Comparison of ENCODE assay signal across 10 mouse cellular contexts in genomic region chr14:49801444-49801843, GRCm38 (mm10). TPM values are rescaled to one million over a fixed set of nuclear protein-coding genes. Genes with fewer than 3 reads are reported as not detected.
DNase-seq lines count a peak whose midpoint lies in the region; ATAC-seq lines count a peak whose summit lies in the region.
"Had no signal": no experiment of that assay in that cellular context is flagged by ENCODE, and none has a peak within 500 bp of the region (broad histone marks: within the 10 kb centered on the region; RNA-seq: fewer than 3 reads in every experiment).

No protein-coding gene starts in this region.

- no peaks in the 10 kb centered on the region for H3K27me3 ChIP-seq in limb, embryonic 11.5 days (ENCODE audit: control insufficient read depth, insufficient read depth, low read length)
- H3K27me3 ChIP-seq in limb, embryonic 10.5 days (ENCODE audit: low read depth, poor library complexity, severe bottlenecking), result no peaks in the 10 kb centered on the region

- no peaks in the 10 kb centered on the region for H3K9me3 ChIP-seq in limb, embryonic 11.5 days (ENCODE audit: control insufficient read depth, low read length)
- H3K9me3 ChIP-seq in limb, embryonic 10.5 days (replicated peaks), result no peaks in the 10 kb centered on the region

- DNase-seq in adrenal gland, postnatal 14 days, result peak; percentile 12
- DNase-seq in adrenal gland, adult 2 months, result no peak
- DNase-seq in limb, embryonic 11.5 days (ENCODE audit: low spot score), result peak; percentile 40
- no peak for DNase-seq in limb, embryonic 10.5 days (ENCODE audit: low spot score)
- peak; percentile 70 to 78 for DNase-seq in cerebellum, postnatal 10 days
- peak; percentile 4 to 10 for DNase-seq in kidney, postnatal 4 days
- DNase-seq in c-Kit-positive CD71-positive TER-119-positive erythroid progenitor cells, embryonic 14.5 days (ENCODE audit: low spot score), result no peak
- DNase-seq in yolk sac, embryonic 10.5 days (ENCODE audit: low spot score), result no peak

- no peak for ATAC-seq in limb, embryonic 11.5 days (ENCODE audit: insufficient number of reproducible peaks, low FRiP score, low TSS enrichment, low read depth)

- no peaks in the 10 kb centered on the region for H3K36me3 ChIP-seq in limb, embryonic 11.5 days (ENCODE audit: control insufficient read depth, insufficient read depth, low read length)
- H3K36me3 ChIP-seq in limb, embryonic 10.5 days, result no peaks in the 10 kb centered on the region

- WGBS in limb, embryonic 11.5 days, result 17% methylated on average over 4 of the region's 4 CpGs
- 13% methylated on average over 4 of the region's 4 CpGs for WGBS in limb, embryonic 10.5 days

- no peak overlapping the region for H3K4me2 ChIP-seq in limb, embryonic 11.5 days (ENCODE audit: low read depth, severe bottlenecking)

- no peaks in the 10 kb centered on the region for H3K4me1 ChIP-seq in limb, embryonic 11.5 days (ENCODE audit: control insufficient read depth, insufficient read depth, low read length)
- no peaks in the 10 kb centered on the region for H3K4me1 ChIP-seq in limb, embryonic 10.5 days

- no peak overlapping the region for H3K9ac ChIP-seq in limb, embryonic 11.5 days (ENCODE audit: low read length)

- no peak overlapping the region for H3K4me3 ChIP-seq in limb, embryonic 11.5 days (ENCODE audit: low read depth, low read length)
- no peak overlapping the region for H3K4me3 ChIP-seq in limb, embryonic 10.5 days
- H3K4me3 ChIP-seq: erythroblast, embryonic 14.5 days had no signal

- no peak overlapping the region for H3K27ac ChIP-seq in limb, embryonic 11.5 days (replicated peaks; ENCODE audit: low read depth, low read length)
- H3K27ac ChIP-seq in limb, embryonic 10.5 days, result no peak overlapping the region

RNA-seq across cellular contexts. Expression of gene Armh4, which starts 18.3 kb away (rescaled TPM):
- total RNA-seq in adrenal gland, postnatal 14 days (2021), result 1.8 and 2.1 TPM in 2 replicates
- 1 to 10 TPM in 1 of 2 experiments, under 1 TPM in 1; 0.89 to 1.5 TPM for total RNA-seq in adrenal gland, adult 2 months (2021)
- polyA plus RNA-seq in adrenal gland, adult 2 months (2012; rRNA removed), result 0.17 and 0.35 TPM in 2 replicates
- polyA plus RNA-seq in limb, embryonic 11.5 days (2014; fragmentation: Nextera tagmentation; extraction: Ambion mirVana), result 9.5 and 10.0 TPM in 2 replicates
- polyA plus RNA-seq in limb, embryonic 10.5 days (2016; fragmentation: Nextera tagmentation; extraction: Ambion mirVana), result 4.8 and 6.1 TPM in 2 replicates
- polyA plus RNA-seq: C2C12; erythroblast, embryonic 14.5 days had no signal

Comparison
In these comparisons a context has a peak if more than half of its experiments do, and no peak if none do; other contexts are left out.
1. DNase-seq: peak in adrenal gland, postnatal 14 days (single experiment), limb, embryonic 11.5 days (single experiment), cerebellum, postnatal 10 days (2 of 2) and kidney, postnatal 4 days (2 of 2); none in adrenal gland, adult 2 months (single experiment), limb, embryonic 10.5 days (single experiment), c-Kit-positive CD71-positive TER-119-positive erythroid progenitor cells, embryonic 14.5 days (single experiment) and yolk sac, embryonic 10.5 days (single experiment).